Mouse (Mus musculus) erythroblast, embryonic 14.5 days (primary cell): ENCODE data around the gene Drc1.

Experiments
- GATA1 ChIP-seq: IDR thresholded peaks from 2 replicates; pipeline ENCODE4 v1.6.1; 2012; ENCODE audit warnings: low read length, inconsistent platforms, mixed read lengths
- TAL1 ChIP-seq: IDR thresholded peaks from 3 replicates; pipeline ENCODE4 v1.6.1; 2012; ENCODE audit warnings: low read length, inconsistent platforms, mixed read lengths

DNA sequence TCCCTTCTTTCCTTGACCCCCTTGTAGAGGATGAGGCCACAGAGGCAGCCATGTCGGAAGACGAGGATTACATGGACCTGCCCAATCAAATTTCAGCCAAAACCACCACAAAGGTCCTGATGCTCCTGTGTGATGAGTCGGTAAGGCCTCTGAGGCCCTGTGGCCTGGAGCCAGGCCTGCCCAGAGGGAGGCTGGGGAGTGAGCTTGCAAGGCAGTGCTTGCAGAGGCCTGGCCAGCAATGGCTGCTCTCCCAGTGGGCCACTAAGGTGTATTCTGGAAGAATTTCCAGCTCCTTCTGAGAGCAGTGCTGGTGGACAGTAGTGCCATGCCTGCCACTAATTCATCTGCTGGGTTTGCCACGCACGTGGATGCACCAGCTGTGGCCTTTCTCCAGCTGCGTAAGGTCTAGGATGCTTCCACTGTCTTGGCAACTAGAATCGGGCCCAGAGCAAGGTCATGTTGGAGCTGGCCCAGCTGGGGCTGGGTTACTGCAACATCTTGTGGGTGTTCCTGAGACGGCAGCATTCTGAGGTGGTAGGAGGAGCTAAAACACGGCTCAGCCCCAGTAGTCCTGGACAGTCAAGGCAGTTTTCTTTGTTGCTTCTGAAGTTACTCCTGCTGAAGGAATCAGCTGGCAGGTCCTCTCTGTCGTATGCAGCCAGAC is 77.4 kb downstream of the Drc1 start:
- no peak for TF ChIP-seq GATA1
- no peak for TF ChIP-seq TAL1
